Mouse (Mus musculus): ENCODE measurements around the gene Dyrk1b. TPM values are rescaled to one million over a fixed set of nuclear protein-coding genes. Genes with fewer than 3 reads are reported as not detected.
"Not testable (repeated sequence)": the region's sequence is repeated elsewhere in the genome, so short reads cannot be mapped to it uniquely, and the experiment has no call there.

Dyrk1b gene
- polyA plus RNA-seq (2014; fragmentation: Nextera tagmentation; extraction: Ambion mirVana), result 13.6 and 13.9 TPM in 2 replicates

- peak within 1 kb of the TSS; percentile 100 for H3K4me3 ChIP-seq (ENCODE audit: low read depth, low read length)
- no peaks in the 10 kb centered on the region for H3K27me3 ChIP-seq (ENCODE audit: control insufficient read depth, insufficient read depth, low read length)
- peak within 1 kb of the TSS; percentile 96 for H3K9ac ChIP-seq (replicated peaks; ENCODE audit: low read depth, low read length)
- H3K36me3 ChIP-seq (ENCODE audit: control insufficient read depth, insufficient read depth, low read length), result peaks cover 44% of the 10 kb centered on the region
- peak within 1 kb of the TSS; percentile 94 for H3K27ac ChIP-seq (ENCODE audit: low read depth, low read length)
- H3K4me1 ChIP-seq (ENCODE audit: control insufficient read depth, insufficient read depth, low read length), result peaks cover 10% of the 10 kb centered on the region
- H3K9me3 ChIP-seq (ENCODE audit: control insufficient read depth, low read length), result no peaks in the 10 kb centered on the region
- under 1% methylated on average over 20 of the region's 25 CpGs for WGBS
- peak; percentile 89 for ATAC-seq (ENCODE audit: low read depth)
- H3K4me2 ChIP-seq (ENCODE audit: low read depth, low read length), result peak within 1 kb of the TSS; percentile 67
Measured at GRCm38 (mm10) chr7:28179228-28179627, at the start of gene Dyrk1b. Dyrk1b (plus strand) TSS chr7:28179469.

GRCm38 (mm10) chr7:28137613-28138012 is 41.7 kb upstream of the Dyrk1b start:
- ATAC-seq (ENCODE audit: low read depth), result peak; percentile 51; the same call in 1 of the 2 replicates
- Histone ChIP-seq H3K9ac (replicated peaks; ENCODE audit: low read depth, low read length) (no peak overlapping the region), H3K4me1 (ENCODE audit: control insufficient read depth, insufficient read depth, low read length) (no peaks in the 10 kb centered on the region), H3K9me3 (ENCODE audit: control insufficient read depth, low read length) (no peaks in the 10 kb centered on the region), H3K27me3 (ENCODE audit: control insufficient read depth, insufficient read depth, low read length) (no peaks in the 10 kb centered on the region), H3K4me3 (ENCODE audit: low read depth, low read length) (no peak overlapping the region), H3K4me2 (ENCODE audit: low read depth, low read length) (no peak overlapping the region), H3K27ac (ENCODE audit: low read depth, low read length) (no peak overlapping the region), H3K36me3 (ENCODE audit: control insufficient read depth, insufficient read depth, low read length) (no peaks in the 10 kb centered on the region)
- 60% methylated on average over 5 of the region's 5 CpGs for WGBS

GRCm38 (mm10) chr7:28148263-28148662 is 31.0 kb upstream of the Dyrk1b start:
- no peak overlapping the region for H3K9ac ChIP-seq (replicated peaks; ENCODE audit: low read depth, low read length)
- no peak overlapping the region for H3K4me2 ChIP-seq (ENCODE audit: low read depth, low read length)
- H3K36me3 ChIP-seq (ENCODE audit: control insufficient read depth, insufficient read depth, low read length), result no peaks in the 10 kb centered on the region
- no peak overlapping the region for H3K27ac ChIP-seq (ENCODE audit: low read depth, low read length)
- H3K4me1 ChIP-seq (ENCODE audit: control insufficient read depth, insufficient read depth, low read length), result no peaks in the 10 kb centered on the region
- peak; percentile 72; the same call in 1 of the 2 replicates for ATAC-seq (ENCODE audit: low read depth)
- no peak overlapping the region for H3K4me3 ChIP-seq (ENCODE audit: low read depth, low read length)
- 23% methylated on average over 3 of the region's 3 CpGs for WGBS
- H3K27me3 ChIP-seq (ENCODE audit: control insufficient read depth, insufficient read depth, low read length), result no peaks in the 10 kb centered on the region
- H3K9me3 ChIP-seq (ENCODE audit: control insufficient read depth, low read length), result 0 out of 2 replicates have a peak, but pooled peaks cover 2% of the 10 kb centered on the region

- ATAC-seq (ENCODE audit: low read depth), result no peak
- no peaks in the 10 kb centered on the region for H3K36me3 ChIP-seq (ENCODE audit: control insufficient read depth, insufficient read depth, low read length)
- 91% methylated on average over 1 of the region's 1 CpGs for WGBS
- H3K9me3 ChIP-seq (ENCODE audit: control insufficient read depth, low read length), result no peaks in the 10 kb centered on the region
- H3K27ac ChIP-seq (ENCODE audit: low read depth, low read length), result no peak overlapping the region
- H3K4me1 ChIP-seq (ENCODE audit: control insufficient read depth, insufficient read depth, low read length), result no peaks in the 10 kb centered on the region
- no peaks in the 10 kb centered on the region for H3K27me3 ChIP-seq (ENCODE audit: control insufficient read depth, insufficient read depth, low read length)
- H3K4me2 ChIP-seq (ENCODE audit: low read depth, low read length), result no peak overlapping the region
- no peak overlapping the region for H3K4me3 ChIP-seq (ENCODE audit: low read depth, low read length)
- no peak overlapping the region for H3K9ac ChIP-seq (replicated peaks; ENCODE audit: low read depth, low read length)
Measured at GRCm38 (mm10) chr7:28149841-28150240, 29.4 kb upstream of the Dyrk1b start.

- Histone ChIP-seq H3K4me3 (ENCODE audit: low read depth, low read length) (no peak overlapping the region), H3K27ac (ENCODE audit: low read depth, low read length) (no peak overlapping the region), H3K4me1 (ENCODE audit: control insufficient read depth, insufficient read depth, low read length) (no peaks in the 10 kb centered on the region), H3K9me3 (ENCODE audit: control insufficient read depth, low read length) (no peaks in the 10 kb centered on the region), H3K27me3 (ENCODE audit: control insufficient read depth, insufficient read depth, low read length) (no peaks in the 10 kb centered on the region), H3K4me2 (ENCODE audit: low read depth, low read length) (no peak overlapping the region), H3K9ac (replicated peaks; ENCODE audit: low read depth, low read length) (no peak overlapping the region), H3K36me3 (ENCODE audit: control insufficient read depth, insufficient read depth, low read length) (no peaks in the 10 kb centered on the region)
- ATAC-seq (ENCODE audit: low read depth), result no peak
- 18% methylated on average over 13 of the region's 13 CpGs for WGBS
Measured at GRCm38 (mm10) chr7:28151584-28152221, 27.6 kb upstream of the Dyrk1b start.

- not testable (repeated sequence) for H3K27me3 ChIP-seq (ENCODE audit: control insufficient read depth, insufficient read depth, low read length); ATAC-seq (ENCODE audit: low read depth); H3K4me1 ChIP-seq (ENCODE audit: control insufficient read depth, insufficient read depth, low read length); H3K36me3 ChIP-seq (ENCODE audit: control insufficient read depth, insufficient read depth, low read length); H3K4me2 ChIP-seq (ENCODE audit: low read depth, low read length); H3K9ac ChIP-seq (replicated peaks; ENCODE audit: low read depth, low read length); H3K9me3 ChIP-seq (ENCODE audit: control insufficient read depth, low read length); H3K4me3 ChIP-seq (ENCODE audit: low read depth, low read length); H3K27ac ChIP-seq (ENCODE audit: low read depth, low read length)
- WGBS, result 53% methylated on average over 5 of the region's 5 CpGs
Measured at GRCm38 (mm10) chr7:28153595-28153994, 25.7 kb upstream of the Dyrk1b start.

GRCm38 (mm10) chr7:28159292-28159691 is 20.0 kb upstream of the Dyrk1b start:
- 63% methylated on average over 6 of the region's 6 CpGs for WGBS
- Histone ChIP-seq H3K9ac (replicated peaks; ENCODE audit: low read depth, low read length) (no peak overlapping the region), H3K36me3 (ENCODE audit: control insufficient read depth, insufficient read depth, low read length) (no peaks in the 10 kb centered on the region), H3K4me3 (ENCODE audit: low read depth, low read length) (no peak overlapping the region), H3K9me3 (ENCODE audit: control insufficient read depth, low read length) (no peaks in the 10 kb centered on the region), H3K27me3 (ENCODE audit: control insufficient read depth, insufficient read depth, low read length) (no peaks in the 10 kb centered on the region), H3K4me1 (ENCODE audit: control insufficient read depth, insufficient read depth, low read length) (no peaks in the 10 kb centered on the region), H3K27ac (ENCODE audit: low read depth, low read length) (no peak overlapping the region), H3K4me2 (ENCODE audit: low read depth, low read length) (no peak overlapping the region)
- no peak for ATAC-seq (ENCODE audit: low read depth)

- 85% methylated on average over 3 of the region's 3 CpGs for WGBS
- H3K9ac ChIP-seq (replicated peaks; ENCODE audit: low read depth, low read length), result no peak overlapping the region
- H3K4me1 ChIP-seq (ENCODE audit: control insufficient read depth, insufficient read depth, low read length), result no peaks in the 10 kb centered on the region
- H3K4me2 ChIP-seq (ENCODE audit: low read depth, low read length), result no peak overlapping the region
- no peaks in the 10 kb centered on the region for H3K36me3 ChIP-seq (ENCODE audit: control insufficient read depth, insufficient read depth, low read length)
- H3K9me3 ChIP-seq (ENCODE audit: control insufficient read depth, low read length), result no peaks in the 10 kb centered on the region
- H3K4me3 ChIP-seq (ENCODE audit: low read depth, low read length), result no peak overlapping the region
- ATAC-seq (ENCODE audit: low read depth), result no peak
- no peak overlapping the region for H3K27ac ChIP-seq (ENCODE audit: low read depth, low read length)
- no peaks in the 10 kb centered on the region for H3K27me3 ChIP-seq (ENCODE audit: control insufficient read depth, insufficient read depth, low read length)
Measured at GRCm38 (mm10) chr7:28159893-28160292, 19.4 kb upstream of the Dyrk1b start.

- no peaks in the 10 kb centered on the region for H3K27me3 ChIP-seq (ENCODE audit: control insufficient read depth, insufficient read depth, low read length)
- no peak overlapping the region for H3K4me3 ChIP-seq (ENCODE audit: low read depth, low read length)
- H3K27ac ChIP-seq (ENCODE audit: low read depth, low read length), result no peak overlapping the region
- no peak overlapping the region for H3K9ac ChIP-seq (replicated peaks; ENCODE audit: low read depth, low read length)
- ATAC-seq (ENCODE audit: low read depth), result no peak
- no peaks in the 10 kb centered on the region for H3K36me3 ChIP-seq (ENCODE audit: control insufficient read depth, insufficient read depth, low read length)
- H3K4me1 ChIP-seq (ENCODE audit: control insufficient read depth, insufficient read depth, low read length), result no peaks in the 10 kb centered on the region
- no peaks in the 10 kb centered on the region; the same call in 1 of the 2 replicates for H3K9me3 ChIP-seq (ENCODE audit: control insufficient read depth, low read length)
- WGBS, result 43% methylated on average over 9 of the region's 9 CpGs
- no peak overlapping the region for H3K4me2 ChIP-seq (ENCODE audit: low read depth, low read length)
Measured at GRCm38 (mm10) chr7:28161163-28161749, 18.0 kb upstream of the Dyrk1b start.

Measured in neural tube, embryonic 14.5 days (tissue).